Mouse (Mus musculus) embryonic fibroblast, embryonic 13.5 days (primary cell): ENCODE data around the gene Tmem234.

ENCODE experiments used
- CTCF ChIP-seq: IDR thresholded peaks from 2 replicates; pipeline ENCODE4 v1.5.1; 2011; ENCODE audit warnings: mild to moderate bottlenecking, control low read depth, low read length, moderate library complexity, borderline replicate concordance; ENCODE audit not compliant: insufficient read depth
- POLR2A ChIP-seq: IDR thresholded peaks from 2 replicates; pipeline ENCODE4 v1.6.1; 2011; ENCODE audit warnings: low read depth, mild to moderate bottlenecking, control low read depth, low read length, moderate library complexity

GRCm38 (mm10) chr4:129588865-129589264 lies 11.6 kb upstream of the Tmem234 start:
- TF ChIP-seq CTCF (no peak), POLR2A (no peak)
